Mouse (Mus musculus) stomach, embryonic 16.5 days (tissue): ENCODE measurements around the gene Nup160. TPM values are rescaled to one million over a fixed set of nuclear protein-coding genes. Genes with fewer than 3 reads are reported as not detected.

Source experiments
- ATAC-seq: fragments of 200-750 bp; cut with Nextera tagmentation; 2 replicates; pipeline ENCODE4 v1.8.0; 2017; ENCODE audit warnings: moderate number of reproducible peaks, moderate TSS enrichment; ENCODE audit not compliant: insufficient read depth, low FRiP score
- H3K27ac ChIP-seq: fragments of 300-500 bp; sonication (generic); 2 replicates; pipeline ENCODE4 v1.5.1; 2014; ENCODE audit warnings: low read length
- H3K27me3 ChIP-seq: fragments of 300-500 bp; sonication (generic); 2 replicates; pipeline ENCODE4 v1.6.1; 2014; ENCODE audit warnings: low read length, control low read depth, mixed read lengths; ENCODE audit not compliant: control insufficient read depth, insufficient read depth
- H3K36me3 ChIP-seq: fragments of 300-500 bp; sonication (generic); 2 replicates; pipeline ENCODE4 v1.6.1; 2014; ENCODE audit warnings: low read length; ENCODE audit not compliant: control insufficient read depth, insufficient read depth
- H3K4me1 ChIP-seq: fragments of 300-500 bp; sonication (generic); 2 replicates; pipeline ENCODE4 v1.6.1; 2014; ENCODE audit warnings: low read length, control low read depth, mixed read lengths; ENCODE audit not compliant: control insufficient read depth, insufficient read depth
- H3K4me2 ChIP-seq: fragments of 300-500 bp; sonication (generic); 2 replicates; pipeline ENCODE4 v1.6.1; 2014; ENCODE audit warnings: low read depth, low read length, mixed read lengths
- H3K4me3 ChIP-seq: fragments of 300-500 bp; sonication (generic); replicated peaks from 2 replicates; pipeline ENCODE4 v1.5.1; 2014; ENCODE audit warnings: mild to moderate bottlenecking, low read length
- H3K9ac ChIP-seq: fragments of 300-500 bp; sonication (generic); 2 replicates; pipeline ENCODE4 v1.6.1; 2014; ENCODE audit warnings: low read length
- H3K9me3 ChIP-seq: fragments of 300-500 bp; sonication (generic); replicated peaks from 2 replicates; pipeline ENCODE4 v1.6.1; 2016; ENCODE audit warnings: low read length, control low read depth; ENCODE audit not compliant: control insufficient read depth
- WGBS: fragments of 180-500 bp; shearing (Covaris S2); extraction: QIAGEN DNeasy Blood & Tissue Kit; methylation state at CpG from one replicate; pipeline ENCODE4 v1.1.7; 2014; 5-methylcytosine and 5-hydroxymethylcytosine counted together
- polyA plus RNA-seq: library from polyadenylated mRNA; unstranded; fragments of >200 nt; fragmentation: Nextera tagmentation; extraction: Ambion mirVana; gene quantifications from 2 replicates; pipeline ENCODE4 v1.2.1, GENCODE M21; 2015

The Nup160 gene
- polyA plus RNA-seq, 1 experiment from 2014 or later, result 43.4 TPM

GRCm38 (mm10) chr2:90747131-90747530, 70.1 kb downstream of the Nup160 start:
- Histone ChIP-seq H3K4me2 (peak overlapping the region; percentile 83), H3K4me3 (peak overlapping the region; percentile 73), H3K27ac (no peak overlapping the region), H3K36me3 (peaks cover 10% of the 10 kb centered on the region; the same call in 1 of the 2 replicates), H3K4me1 (peaks cover 13% of the 10 kb centered on the region), H3K9ac (no peak overlapping the region), H3K27me3 (no peaks in the 10 kb centered on the region), H3K9me3 (no peaks in the 10 kb centered on the region)
- 89% methylated on average over 10 of the region's 10 CpGs for WGBS
- no peak for ATAC-seq

GRCm38 (mm10) chr2:90749676-90750459, 72.9 kb downstream of the Nup160 start:
- peaks cover 13% of the 10 kb centered on the region for H3K4me1 ChIP-seq
- WGBS, result 74% methylated on average over 6 of the region's 6 CpGs

GRCm38 (mm10) chr2:90753565-90753964, 76.5 kb downstream of the Nup160 start:
- Histone ChIP-seq H3K27me3 (no peaks in the 10 kb centered on the region), H3K4me1 (peaks cover 7% of the 10 kb centered on the region; the same call in 1 of the 2 replicates), H3K27ac (no peak overlapping the region), H3K36me3 (peaks cover 37% of the 10 kb centered on the region; the same call in 1 of the 2 replicates), H3K9me3 (no peaks in the 10 kb centered on the region), H3K4me3 (no peak overlapping the region), H3K4me2 (no peak overlapping the region), H3K9ac (no peak overlapping the region)
- no peak for ATAC-seq
- WGBS, result 94% methylated on average over 2 of the region's 2 CpGs

More at GRCm38 (mm10) chr2:90749676-90750459, 72.9 kb downstream of the Nup160 start:
- Histone ChIP-seq H3K4me3 (no peak overlapping the region), H3K9me3 (no peaks in the 10 kb centered on the region), H3K9ac (no peak overlapping the region), H3K4me2 (no peak overlapping the region), H3K36me3 (peaks cover 28% of the 10 kb centered on the region; the same call in 1 of the 2 replicates), H3K27me3 (no peaks in the 10 kb centered on the region), H3K27ac (no peak overlapping the region)
- ATAC-seq, result no peak

- Histone ChIP-seq H3K36me3 (peaks cover 39% of the 10 kb centered on the region; the same call in 1 of the 2 replicates), H3K4me2 (no peak overlapping the region), H3K4me3 (no peak overlapping the region)
Observed at GRCm38 (mm10) chr2:90754188-90754587, 77.2 kb downstream of the Nup160 start.

GRCm38 (mm10) chr2:90765123-90765522, 88.1 kb downstream of the Nup160 start:
- 78% methylated on average over 3 of the region's 3 CpGs for WGBS
- no peaks in the 10 kb centered on the region for H3K27me3 ChIP-seq

More at GRCm38 (mm10) chr2:90754188-90754587, 77.2 kb downstream of the Nup160 start:
- Histone ChIP-seq H3K27ac (no peak overlapping the region), H3K9me3 (no peaks in the 10 kb centered on the region), H3K27me3 (no peaks in the 10 kb centered on the region), H3K4me1 (0 out of 2 replicates have a peak, but pooled peaks cover under 1% of the 10 kb centered on the region), H3K9ac (no peak overlapping the region)
- ATAC-seq, result no peak
- WGBS, result 94% methylated on average over 3 of the region's 3 CpGs

GRCm38 (mm10) chr2:90781323-90781722, 104.3 kb downstream of the Nup160 start:
- Histone ChIP-seq H3K27me3 (0 out of 2 replicates have a peak, but pooled peaks cover 4% of the 10 kb centered on the region), H3K4me2 (no peak overlapping the region), H3K9me3 (no peaks in the 10 kb centered on the region), H3K4me1 (peaks cover 7% of the 10 kb centered on the region), H3K36me3 (peaks cover 9% of the 10 kb centered on the region), H3K27ac (no peak overlapping the region), H3K9ac (no peak overlapping the region), H3K4me3 (no peak overlapping the region)
- ATAC-seq, result no peak
- WGBS, result 30% methylated on average over 3 of the region's 3 CpGs

More at GRCm38 (mm10) chr2:90765123-90765522, 88.1 kb downstream of the Nup160 start:
- H3K4me3 ChIP-seq, result no peak overlapping the region
- H3K27ac ChIP-seq, result no peak overlapping the region
- no peaks in the 10 kb centered on the region for H3K9me3 ChIP-seq
- H3K36me3 ChIP-seq, result peaks cover 30% of the 10 kb centered on the region
- ATAC-seq, result no peak
- no peak overlapping the region for H3K4me2 ChIP-seq
- H3K9ac ChIP-seq, result no peak overlapping the region
- no peaks in the 10 kb centered on the region for H3K4me1 ChIP-seq

- no peak overlapping the region for H3K9ac ChIP-seq
- 0 out of 2 replicates have a peak, but pooled peaks cover 4% of the 10 kb centered on the region for H3K27me3 ChIP-seq
- H3K36me3 ChIP-seq, result peaks cover 7% of the 10 kb centered on the region
- H3K27ac ChIP-seq, result no peak overlapping the region
- WGBS, result 38% methylated on average over 2 of the region's 2 CpGs
- H3K4me1 ChIP-seq, result peaks cover 7% of the 10 kb centered on the region
- H3K4me2 ChIP-seq, result peak overlapping the region; percentile 83; the same call in 1 of the 2 replicates
- no peak for ATAC-seq
- H3K4me3 ChIP-seq, result no peak overlapping the region
- H3K9me3 ChIP-seq, result no peaks in the 10 kb centered on the region
Observed at GRCm38 (mm10) chr2:90781938-90782337, 104.9 kb downstream of the Nup160 start.

- Histone ChIP-seq H3K9me3 (no peaks in the 10 kb centered on the region), H3K27ac (no peak within 1 kb of the TSS), H3K4me3 (peak within 1 kb of the TSS; percentile 51), H3K4me1 (peaks cover 7% of the 10 kb centered on the region), H3K36me3 (peaks cover 7% of the 10 kb centered on the region), H3K27me3 (0 out of 2 replicates have a peak, but pooled peaks cover 4% of the 10 kb centered on the region), H3K9ac (peak within 1 kb of the TSS; percentile 65), H3K4me2 (peak within 1 kb of the TSS; percentile 83)
- peak; percentile 68 for ATAC-seq
- 3% methylated on average over 11 of the region's 11 CpGs for WGBS
Observed at GRCm38 (mm10) chr2:90782458-90782857, 105.4 kb downstream of the Nup160 start, which contains the start of gene Agbl2. Gene Agbl2, plus strand, starts transcription at chr2:90782727.

GRCm38 (mm10) chr2:90782901-90783486, 106.0 kb downstream of the Nup160 start:
- H3K27ac ChIP-seq, result no peak overlapping the region
- peak; percentile 52; the same call in 1 of the 2 replicates for ATAC-seq
- H3K4me3 ChIP-seq, result peak overlapping the region; percentile 51
- WGBS, result 3% methylated on average over 24 of the region's 29 CpGs
- peak overlapping the region; percentile 65 for H3K9ac ChIP-seq
- H3K27me3 ChIP-seq, result 0 out of 2 replicates have a peak, but pooled peaks cover 4% of the 10 kb centered on the region
- peak overlapping the region; percentile 83 for H3K4me2 ChIP-seq
- peaks cover 7% of the 10 kb centered on the region for H3K36me3 ChIP-seq
- peaks cover 7% of the 10 kb centered on the region for H3K4me1 ChIP-seq
- H3K9me3 ChIP-seq, result no peaks in the 10 kb centered on the region
